Mouse (Mus musculus): ENCODE measurements around the gene Traf2.

DNA sequence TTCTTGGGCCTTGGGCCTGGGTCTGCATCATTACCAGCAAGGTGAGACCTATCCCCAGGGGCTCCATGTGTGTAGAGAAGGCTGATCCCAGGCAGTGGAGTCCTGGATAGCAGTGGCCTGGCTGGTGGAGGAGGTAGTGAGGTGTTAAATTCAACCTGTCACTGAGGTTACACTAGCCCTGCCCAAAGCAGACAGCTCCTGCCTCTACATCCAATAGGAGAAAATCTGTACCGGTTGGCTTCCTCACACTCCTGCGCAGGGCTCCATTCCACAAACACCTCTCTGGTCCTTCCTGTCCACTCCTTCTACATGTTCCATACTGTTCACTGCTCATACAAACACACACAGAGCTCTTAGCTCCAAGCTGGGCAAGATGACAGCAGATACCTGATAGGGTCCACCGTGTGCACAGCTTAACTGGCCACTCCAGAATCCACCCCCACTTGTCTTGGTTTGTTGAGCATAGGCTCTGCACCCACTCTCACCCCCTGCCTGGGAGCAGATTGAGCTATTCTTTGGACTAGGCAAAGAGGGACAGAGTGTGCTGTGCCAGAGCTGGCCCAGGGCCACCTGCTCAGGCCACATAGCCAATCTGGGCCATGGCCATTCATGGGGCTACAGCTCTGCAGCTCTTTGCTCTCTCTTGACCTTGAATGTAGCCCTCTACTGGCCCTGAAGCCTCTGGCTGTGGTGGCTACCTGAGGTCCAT, 68.6 kb downstream of the Traf2 start:
- TF ChIP-seq MAFK (IDR thresholded peaks at IDR 0.05; ENCODE audit: insufficient read depth, low read depth, low read length) (no peak), ZC3H11A (IDR thresholded peaks at IDR 0.05; ENCODE audit: borderline replicate concordance, low read depth, low read length) (no peak), CHD2 (IDR thresholded peaks at IDR 0.05; ENCODE audit: low read depth, low read length) (no peak)
